Mouse (Mus musculus) brain, embryonic 14.5 days (tissue): ENCODE results near the gene Ift81.

Experiments used
- CTCF ChIP-seq: fragments of 200-500 bp; IDR thresholded peaks from 2 replicates; pipeline ENCODE4 v1.5.1; 2012; ENCODE audit warnings: inconsistent platforms, mild to moderate bottlenecking, moderate library complexity, borderline replicate concordance; ENCODE audit not compliant: insufficient read depth, insufficient read length; ENCODE audit errors: extremely low read depth
- POLR2A ChIP-seq: fragments of 200-500 bp; IDR thresholded peaks from 2 replicates; pipeline ENCODE4 v1.6.1; 2012; ENCODE audit warnings: mild to moderate bottlenecking, inconsistent platforms, borderline replicate concordance; ENCODE audit not compliant: poor library complexity, insufficient read depth, insufficient read length, severe bottlenecking; ENCODE audit errors: extremely low read depth

- TF ChIP-seq CTCF: no peak
- no peak for TF ChIP-seq POLR2A
These were observed 84.3 kb downstream of the Ift81 start for GRCm38 (mm10) chr5:122529913-122530604.
